Mouse (Mus musculus) cerebellum, adult (tissue): Measurements from ENCODE around the gene Prr5.

ENCODE experiments used
- ATAC-seq: cut with Nextera tagmentation; 2 replicates; pipeline ENCODE4 v1.9.2; 2017; ENCODE audit warnings: mild to moderate bottlenecking, moderate library complexity, mixed read lengths; ENCODE audit not compliant: insufficient number of reproducible peaks, low FRiP score, low TSS enrichment

Gene Prr5

GRCm38 (mm10) chr15:84744308-84744707 is 74.9 kb downstream of the Prr5 start:
- no peak for ATAC-seq

GRCm38 (mm10) chr15:84745831-84746230 is 76.4 kb downstream of the Prr5 start:
- no peak for ATAC-seq
